Mouse (Mus musculus): Measurements from ENCODE around the gene Ablim1.
A peak's percentile ranks its signal among the peaks of the same experiment; 100 is the strongest.

Gene Ablim1

DNA sequence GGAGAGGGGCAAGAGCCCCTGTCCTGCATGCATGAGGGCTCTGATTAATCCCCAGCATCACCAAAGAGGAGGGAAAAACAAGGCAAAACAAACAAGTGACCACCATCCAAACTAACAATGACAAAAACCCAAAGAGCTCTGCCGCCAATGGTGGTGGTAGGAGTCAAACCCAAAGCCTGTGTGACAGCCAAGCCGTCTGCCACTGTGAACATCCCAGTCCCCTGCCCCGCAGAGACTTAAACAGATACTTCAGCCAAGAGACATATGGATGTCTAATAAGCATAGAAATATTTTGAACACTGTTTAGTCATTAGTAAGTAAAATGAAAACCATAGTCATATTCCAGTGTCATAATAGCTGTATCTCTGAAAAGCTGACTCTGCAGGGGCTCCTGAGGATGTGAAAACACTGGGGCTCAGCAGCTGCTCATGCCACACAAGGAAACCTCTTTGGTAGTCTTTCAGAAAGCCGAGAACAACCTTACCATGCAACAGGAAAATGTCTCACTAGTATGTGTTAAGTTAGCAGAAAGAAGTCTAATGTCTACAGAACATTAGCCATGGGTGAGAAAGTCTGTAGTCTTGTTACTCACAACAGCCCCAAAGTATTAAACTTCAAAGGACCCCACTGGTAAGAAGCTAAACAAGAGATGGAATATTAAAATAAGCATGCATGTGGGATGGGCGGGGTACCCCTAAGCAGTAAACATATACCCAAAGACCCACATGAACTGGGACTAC, 221.6 kb downstream of the Ablim1 start:
- no peak for DNase-seq

DNA sequence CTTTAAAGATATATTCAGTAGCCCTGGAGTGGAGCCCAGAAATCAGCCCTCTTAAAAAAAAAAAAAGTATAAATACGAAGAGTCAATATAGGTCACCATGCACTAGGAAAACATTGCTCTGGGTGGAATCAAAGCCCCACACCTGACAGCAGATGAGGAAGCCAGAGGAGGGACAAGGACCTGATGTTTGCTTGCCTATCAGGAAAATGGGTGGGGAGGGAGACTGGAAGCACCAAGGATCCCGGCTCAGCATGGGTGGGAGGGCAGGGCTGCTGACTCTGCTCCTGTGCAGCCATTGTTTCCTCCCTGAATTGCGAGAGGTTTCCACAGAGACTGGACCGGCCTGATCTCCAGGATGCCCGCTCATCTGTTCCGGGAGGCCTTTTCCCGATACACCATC, 223.4 kb downstream of the Ablim1 start:
- no peak for DNase-seq

DNA sequence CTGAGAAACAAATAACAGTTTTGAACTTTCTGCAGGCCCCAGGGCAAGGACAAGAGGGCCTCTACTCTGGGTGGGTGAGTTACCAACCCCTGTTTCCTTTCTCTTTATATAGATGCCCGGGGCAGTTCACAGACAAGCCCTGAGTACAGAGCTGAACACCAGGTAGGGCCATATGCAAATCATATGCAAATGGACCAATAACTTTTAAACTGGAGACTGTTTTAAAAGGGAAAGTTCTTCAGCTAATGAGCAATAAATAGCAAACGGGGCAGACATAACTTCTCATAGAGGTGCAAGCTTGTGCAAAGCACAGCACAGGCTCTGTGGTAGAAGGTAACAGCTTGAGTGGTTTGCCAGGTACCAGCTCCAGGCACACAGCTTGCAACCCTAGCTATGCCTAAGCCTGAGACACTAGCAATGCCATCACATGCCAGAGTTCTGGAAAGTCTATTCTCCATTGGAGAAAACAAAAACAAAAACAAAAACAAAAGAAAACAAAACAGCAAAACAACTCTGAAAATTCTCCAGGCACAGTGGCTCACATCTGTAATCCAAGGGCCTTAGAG, 225.8 kb downstream of the Ablim1 start:
- peak in 1 of 2 experiments; percentile 55 for DNase-seq

DNA sequence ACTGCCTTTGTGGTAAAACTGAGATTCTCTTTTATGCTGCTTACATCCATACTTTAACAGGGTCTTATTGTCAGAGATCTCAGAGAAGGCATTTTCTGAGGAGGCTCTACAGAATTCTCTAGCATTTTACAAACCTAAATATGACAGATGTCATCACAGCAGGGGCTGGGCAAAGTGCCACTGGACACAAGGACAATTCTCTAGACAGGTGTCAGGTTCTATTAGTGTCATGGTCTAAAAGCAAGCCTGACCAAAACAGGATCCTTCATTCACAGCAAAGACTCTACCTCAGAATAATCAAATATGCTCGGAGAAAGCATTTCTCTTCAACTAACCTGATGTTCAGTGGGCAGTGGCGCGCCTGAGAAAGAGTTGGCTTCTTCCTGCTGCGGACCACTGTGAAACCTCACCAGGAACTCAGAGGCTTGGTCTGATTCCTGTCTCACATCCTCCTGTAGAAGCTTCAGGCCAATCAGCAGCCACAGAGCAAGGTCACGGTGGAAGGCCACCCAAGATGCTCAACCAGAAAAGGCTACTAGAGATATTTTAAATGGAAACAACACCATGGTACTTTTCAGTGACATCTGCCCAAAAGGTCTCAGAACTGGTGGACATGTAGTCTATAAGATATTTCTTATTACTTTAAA, 230.1 kb downstream of the Ablim1 start:
- peak; percentile 94 to 98 for DNase-seq

DNA sequence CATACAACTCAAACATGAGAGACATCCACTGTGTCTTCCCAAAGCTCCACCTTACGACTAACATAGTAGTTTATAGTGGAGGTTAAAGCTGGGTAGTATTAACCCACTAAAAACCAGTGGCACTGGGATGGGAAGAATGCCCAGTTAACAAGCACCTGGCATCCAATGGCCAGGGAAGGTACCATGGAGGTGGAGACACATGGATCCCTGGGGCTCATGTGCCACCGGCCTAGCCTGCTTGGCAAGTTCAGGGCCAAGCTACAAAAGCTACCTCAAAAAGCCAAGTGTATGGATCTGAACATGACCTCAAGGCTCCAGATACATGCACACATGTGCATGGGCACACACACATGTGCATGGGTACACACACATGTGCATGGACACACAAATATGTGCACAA, 230.8 kb downstream of the Ablim1 start:
- DNase-seq = peak in 1 of 2 experiments; percentile 53

DNA sequence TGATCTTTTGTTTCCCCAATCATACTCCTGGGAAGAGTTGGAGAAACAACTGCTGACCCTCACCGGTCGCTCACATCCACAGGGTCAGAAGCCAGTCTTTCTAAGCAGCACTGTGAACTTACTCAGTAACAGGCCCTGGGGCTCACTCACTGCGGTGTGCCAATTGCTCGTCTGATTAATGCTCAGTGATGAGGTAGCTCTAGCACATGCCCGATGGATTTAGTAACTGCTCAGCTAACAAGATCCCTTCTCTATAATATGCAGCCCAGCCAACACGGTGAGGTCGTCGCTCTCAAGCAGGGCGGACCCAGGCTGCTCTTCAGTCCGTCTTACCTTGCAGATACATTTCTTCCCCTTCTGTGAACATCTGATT, 231.6 kb downstream of the Ablim1 start:
- no peak for DNase-seq

DNA sequence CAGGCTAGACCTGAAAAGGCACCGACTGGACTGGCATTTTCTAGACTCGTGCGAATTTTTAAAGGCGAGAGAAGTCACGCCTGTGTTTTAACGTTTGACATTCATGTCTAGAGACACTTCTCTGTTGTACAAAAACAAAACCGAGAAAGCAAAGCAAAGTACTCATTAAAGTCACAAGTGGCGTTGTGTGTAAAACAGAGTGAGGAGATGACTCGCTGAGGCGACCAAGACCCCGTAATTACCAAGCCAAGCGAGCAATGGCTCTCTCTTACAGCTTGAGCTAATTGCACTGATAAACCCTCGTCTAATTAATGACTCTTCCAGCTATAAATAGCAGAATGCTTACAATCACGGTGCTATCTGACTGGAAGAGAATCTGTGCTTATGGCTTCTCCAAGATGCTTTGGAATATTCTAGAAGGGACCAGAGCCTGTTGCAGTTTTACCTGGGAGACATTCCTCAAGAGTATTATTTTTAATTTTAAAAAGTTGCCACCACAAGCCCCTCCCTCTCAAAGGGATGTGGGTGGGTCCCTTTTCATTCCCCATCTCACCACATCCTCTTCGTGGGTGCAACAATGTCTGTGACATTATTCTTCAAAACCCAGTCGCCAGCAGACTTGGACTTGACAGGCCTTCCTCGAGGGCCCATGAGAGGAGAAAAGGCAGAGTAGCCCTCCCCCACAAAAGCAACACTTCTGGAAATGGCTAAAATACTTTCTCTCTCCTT, 232.1 kb downstream of the Ablim1 start:
- DNase-seq = no peak

DNA sequence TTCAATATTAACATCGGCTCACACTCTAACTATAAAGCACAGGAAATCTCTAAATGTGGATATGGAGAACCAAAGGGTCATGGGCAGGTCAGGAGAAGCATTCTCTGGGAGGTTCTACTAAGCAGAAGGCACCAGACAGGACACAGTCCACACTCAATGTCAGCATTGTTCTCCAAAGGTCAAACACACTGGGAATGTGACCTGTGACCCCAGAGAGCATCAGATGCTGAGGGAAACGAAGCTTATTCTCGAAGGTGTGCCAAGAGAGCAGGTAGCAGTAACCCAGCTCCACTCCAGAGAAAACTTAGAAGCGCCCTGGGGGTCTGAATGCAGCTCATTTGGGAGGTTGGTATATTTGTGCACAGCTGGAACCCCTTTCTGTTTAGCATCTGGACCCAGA, 233.2 kb downstream of the Ablim1 start:
- no peak for DNase-seq

DNA sequence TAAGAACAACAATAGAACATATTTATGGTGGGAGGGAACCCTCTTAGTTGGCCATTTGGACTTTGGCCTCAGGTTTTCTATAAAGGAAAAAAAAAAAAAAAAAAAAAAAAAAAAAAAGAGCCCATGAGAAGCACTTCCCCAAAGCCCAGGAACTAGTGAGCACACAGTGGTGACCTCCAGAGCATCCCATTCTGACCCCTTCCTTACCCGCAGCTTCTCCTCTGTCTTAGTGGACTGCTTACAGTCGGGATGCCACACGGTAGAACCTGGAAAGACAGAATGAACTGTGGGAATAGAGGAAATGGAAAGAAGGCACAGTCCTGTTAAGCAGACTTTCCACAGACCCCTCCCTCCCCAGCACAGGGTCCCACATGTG, 235.1 kb downstream of the Ablim1 start:
- DNase-seq = no peak

DNA sequence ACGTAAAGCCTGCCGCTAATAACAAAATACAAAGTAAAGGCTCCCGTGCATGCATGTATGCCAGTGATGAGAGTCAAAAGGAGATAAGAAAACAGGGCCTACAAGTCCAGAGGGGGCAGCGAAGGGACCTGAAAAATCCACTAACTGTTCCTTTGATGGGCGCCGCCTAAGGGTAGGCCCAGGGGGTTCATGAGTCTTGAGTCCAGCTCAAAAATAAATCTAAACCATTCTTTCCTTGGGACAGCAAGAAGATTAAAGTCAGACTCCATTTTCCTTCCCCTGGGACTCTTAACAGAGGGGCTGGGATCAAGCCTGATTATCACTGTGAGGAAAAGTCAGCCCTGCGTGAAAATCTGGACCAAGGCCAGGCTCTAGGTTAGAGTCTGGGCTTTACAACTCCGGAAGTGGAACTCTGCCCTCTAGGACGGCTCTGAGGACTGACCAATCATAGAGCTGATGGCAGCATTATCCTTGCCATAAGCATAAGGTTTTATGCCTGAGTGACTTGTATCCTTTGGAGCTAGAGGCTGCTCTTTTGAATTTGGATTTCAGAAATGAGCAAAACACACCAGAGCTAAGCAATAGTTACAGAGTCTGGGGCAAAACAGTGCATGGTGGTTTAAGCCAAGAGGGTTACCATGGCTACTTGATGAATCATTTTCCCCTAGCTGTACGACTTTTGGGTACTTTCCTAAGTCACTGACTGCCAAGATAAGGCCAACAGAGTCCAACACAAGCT, 235.7 kb downstream of the Ablim1 start:
- DNase-seq = no peak

DNA sequence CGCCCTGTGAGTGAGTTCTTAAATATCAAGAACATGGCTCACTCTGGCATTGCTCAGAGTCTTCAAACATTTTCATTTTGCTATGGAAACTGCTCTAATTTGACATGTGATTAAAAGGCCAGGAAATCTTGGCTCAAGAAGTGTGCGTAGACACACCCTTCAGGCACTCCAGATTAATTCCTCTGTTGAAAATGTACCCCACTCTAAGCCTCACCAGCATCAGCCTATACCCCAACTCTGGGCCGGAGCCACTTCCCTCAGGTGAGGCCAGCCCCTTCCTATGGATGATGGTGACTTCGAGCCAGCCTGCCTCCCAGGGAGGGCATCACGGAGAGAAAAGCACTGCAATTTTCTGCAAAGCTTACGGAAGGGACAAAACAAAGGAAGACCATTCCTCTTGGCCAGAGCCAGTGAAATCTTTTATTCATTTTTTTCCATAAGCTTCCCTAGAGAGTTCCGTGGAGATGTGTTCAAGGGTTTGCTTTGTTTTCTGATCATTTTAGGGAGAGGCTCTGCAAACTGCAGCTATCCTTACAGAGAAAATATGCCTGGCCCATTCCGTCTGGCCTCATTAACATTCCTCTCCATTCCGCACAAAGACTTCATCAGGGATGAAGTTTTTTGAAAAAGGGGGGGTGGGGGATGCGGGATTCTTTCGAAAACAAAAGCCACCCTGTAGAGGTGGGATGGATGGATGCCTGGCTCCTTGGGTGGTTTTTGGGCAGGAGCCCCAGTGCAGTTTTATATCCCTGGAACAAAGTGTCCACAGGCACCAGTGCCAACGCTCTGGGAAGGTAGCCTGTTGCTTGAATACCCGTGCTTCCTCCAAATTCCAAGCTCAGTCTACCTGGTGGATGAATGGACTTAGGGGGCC, 236.7 kb downstream of the Ablim1 start:
- DNase-seq = peak; percentile 68 to 73

DNA sequence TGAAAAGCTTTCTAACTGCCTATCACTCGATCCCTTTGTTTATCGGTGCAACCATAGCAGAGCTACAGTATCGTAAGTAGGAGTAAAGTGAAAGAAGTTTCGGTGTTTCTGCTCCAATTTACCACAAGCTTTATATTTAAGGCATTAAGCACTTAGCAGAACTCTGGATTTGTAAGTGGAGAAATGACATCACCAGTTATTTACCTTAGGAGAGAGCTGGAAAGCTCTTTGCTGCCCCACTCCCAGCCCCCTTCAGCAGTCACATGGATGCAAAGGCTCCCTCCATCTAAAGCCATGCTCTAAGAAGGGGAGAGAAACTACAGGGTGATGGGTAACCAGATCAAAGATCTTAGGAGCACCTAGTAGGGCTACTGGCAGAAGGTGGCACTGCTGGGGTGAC, 241.3 kb downstream of the Ablim1 start:
- DNase-seq = no peak

DNA sequence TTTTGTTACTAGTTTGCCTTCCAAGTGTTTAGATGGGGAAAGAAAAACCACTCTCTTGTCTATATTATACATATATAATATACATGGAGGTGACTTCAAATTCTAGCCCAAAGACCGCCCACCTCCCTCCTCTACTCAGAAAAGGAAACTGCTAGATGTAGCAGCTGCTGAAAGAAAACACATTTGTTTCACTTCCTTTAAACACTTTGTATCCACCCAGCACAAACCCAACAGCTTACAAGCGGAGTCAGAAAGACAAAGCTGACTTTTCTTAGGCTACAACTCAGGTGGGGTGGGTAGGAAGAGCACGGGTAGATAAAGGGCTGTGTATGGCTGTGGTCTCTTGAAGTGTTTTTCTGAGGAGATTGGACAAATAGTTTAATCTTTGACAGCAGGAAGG, 242.0 kb downstream of the Ablim1 start:
- DNase-seq = no peak

DNA sequence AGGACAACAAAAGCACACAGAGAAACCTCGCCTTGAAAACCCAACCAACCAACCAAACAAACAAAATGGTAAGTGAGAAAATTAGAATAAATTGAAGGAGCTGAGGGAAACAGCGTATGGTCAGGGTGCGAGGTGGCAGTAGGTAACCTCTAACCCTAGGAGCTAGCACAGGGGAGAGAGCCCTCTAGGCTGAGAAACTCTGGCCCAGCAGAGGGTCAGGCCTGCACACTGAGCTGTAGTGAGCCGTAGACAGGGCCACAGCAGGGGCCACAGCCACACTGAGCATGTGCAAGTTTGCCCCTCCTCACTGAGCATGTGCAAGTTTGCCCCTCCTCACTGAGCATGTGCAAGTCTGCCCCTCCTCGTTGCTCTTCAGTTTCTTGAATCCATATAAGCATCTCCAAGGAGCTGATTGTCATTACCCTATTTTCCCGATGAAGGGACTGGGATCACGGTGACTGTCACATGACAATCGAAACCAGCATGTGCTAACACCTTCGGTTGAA, 247.6 kb downstream of the Ablim1 start:
- DNase-seq = no peak

DNA sequence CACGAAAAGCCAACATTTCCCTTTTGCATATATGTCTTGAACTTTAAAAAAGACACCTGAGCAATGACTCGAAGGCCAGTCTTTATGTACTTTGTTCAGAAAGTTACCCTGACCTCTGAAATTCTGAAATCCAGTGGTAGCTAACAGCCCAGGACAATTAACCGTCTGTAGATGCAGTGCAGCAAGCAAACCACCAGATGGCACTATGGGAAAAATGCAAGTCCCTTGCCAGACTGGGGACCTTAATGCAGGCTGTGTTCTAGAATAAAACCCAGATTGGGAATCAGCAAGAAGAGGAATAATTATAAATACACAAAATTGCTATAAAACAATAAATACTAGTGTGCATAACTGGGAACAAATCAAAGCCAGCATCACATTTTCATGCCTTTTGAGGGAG, 248.4 kb downstream of the Ablim1 start:
- peak; percentile 76 for DNase-seq

DNA sequence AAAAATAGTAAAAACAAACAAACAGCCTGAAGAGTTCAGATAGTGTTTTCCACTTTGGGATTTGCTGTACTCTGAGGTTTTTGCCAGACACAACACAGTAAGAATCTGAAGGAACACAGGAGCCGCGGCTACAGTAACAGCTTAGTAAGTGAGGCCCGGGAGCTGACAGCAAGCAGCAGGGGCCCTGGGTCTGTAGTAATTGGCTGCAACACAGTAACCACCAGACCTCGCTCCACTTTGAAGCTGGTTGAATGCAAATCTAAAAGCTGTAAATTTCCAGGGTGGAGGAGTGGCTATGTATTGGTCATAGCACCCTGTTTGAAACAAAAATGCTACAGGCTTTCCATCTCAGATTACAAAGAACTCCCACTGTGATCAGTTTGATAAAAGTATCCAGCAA, 252.0 kb downstream of the Ablim1 start:
- no peak for DNase-seq

DNA sequence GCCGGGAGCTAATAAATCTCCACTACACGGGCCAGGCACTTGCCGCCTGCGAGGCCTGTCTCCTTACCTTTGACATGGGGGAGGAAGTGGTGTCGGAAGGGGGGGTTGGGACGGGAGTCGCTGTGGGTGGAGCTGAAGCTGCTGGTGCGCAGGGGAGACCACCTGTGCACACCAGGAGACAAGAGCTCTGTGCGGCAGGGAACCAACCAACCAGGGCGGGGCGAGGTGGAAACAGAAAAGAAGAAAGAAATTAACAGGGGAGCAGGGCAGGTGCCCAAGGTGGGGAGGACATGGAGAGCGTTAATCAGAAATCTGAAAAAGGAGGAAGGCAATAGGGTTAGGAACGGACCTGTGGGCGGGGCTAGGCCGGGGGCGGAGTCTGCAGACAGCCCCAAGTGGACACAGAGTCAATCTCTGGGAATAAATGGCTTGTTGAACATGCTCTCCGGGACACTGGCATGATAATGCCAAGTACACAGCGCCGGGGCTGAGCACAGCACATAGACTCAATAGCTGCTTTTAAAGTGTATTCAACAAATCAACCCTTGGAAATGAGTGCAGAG, 255.6 kb downstream of the Ablim1 start:
- DNase-seq = no peak

DNA sequence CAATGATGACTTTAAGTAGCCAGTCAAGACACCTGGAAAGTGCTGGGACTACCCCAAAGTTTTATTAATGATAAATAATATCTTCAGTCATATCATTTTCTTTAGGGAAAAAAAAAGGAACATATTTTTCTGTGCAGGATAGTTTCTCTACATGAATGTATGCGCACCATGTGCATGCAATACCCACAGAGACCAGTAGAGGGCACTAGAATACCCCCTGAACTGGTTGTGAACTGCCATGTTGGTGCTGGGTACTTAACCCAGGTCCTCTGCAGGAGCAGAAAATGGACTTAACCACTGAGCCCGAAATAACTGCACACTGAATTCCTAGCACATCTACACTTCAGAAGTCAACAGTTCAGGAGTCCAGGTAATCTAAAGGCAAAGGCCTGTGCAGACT, 257.2 kb downstream of the Ablim1 start:
- no peak for DNase-seq

DNA sequence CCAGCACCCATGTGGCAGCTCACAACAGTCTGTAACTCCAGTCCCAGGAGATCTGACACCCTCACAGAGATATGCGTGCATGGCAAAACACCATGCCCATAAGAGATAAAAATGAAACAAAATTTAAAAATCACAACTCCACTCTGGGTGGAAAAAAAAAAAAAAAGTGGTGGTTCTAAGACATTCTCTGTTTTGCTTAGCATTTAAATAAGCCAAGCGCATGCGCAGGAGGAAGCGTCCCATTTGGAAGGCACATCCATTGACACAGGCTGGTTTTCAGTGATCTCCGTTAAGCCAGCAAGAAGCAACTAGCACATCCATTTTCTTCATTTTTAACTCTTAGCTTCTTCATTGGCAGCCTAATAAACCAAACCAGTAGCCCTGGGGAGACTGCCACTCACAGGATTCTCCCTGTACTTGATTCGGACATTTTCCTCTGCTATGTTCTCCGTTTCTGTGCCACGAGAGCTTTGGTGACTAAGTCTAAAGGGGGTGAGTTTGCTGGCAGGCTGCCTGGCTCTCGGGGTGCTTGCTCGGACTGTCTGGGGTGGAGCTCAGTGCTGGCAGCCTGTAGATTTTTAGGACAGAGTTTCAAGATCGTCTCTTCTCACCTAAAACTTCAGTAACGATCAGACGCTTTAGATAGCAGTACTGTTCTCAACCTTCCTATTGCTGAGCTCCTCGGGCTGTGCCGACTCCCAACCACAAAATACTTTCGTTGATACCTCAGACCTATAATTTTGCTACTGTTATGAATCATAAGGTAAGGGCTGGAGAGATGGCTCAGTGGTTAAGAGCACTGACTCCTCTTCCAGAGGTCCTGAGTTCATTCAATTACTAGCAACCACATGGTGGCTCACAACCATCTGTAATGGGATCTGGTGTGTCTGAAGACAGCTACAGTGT, 259.3 kb downstream of the Ablim1 start:
- peak; percentile 48 to 53 for DNase-seq

DNA sequence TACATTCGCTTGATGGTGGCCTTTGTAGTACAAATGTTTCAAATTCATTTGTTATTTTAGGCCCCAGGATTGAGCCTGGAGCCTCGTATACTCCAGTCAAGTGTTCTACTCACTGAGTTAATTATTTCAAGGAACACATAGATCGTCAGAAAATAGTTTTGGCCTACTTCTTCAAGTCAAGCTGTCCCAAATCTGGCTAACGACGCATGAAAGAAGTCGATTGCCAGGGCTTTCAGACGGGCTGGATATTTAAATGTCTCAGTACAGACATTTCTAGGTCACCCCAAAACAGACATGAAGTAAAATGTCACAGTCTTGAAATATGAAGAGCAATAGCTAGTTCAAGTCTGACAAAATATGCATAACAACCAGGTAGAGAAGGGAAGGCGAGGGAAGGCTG, 261.8 kb downstream of the Ablim1 start:
- no peak for DNase-seq

All from cerebellum, adult 18-20 months (tissue).